Mouse (Mus musculus) skeletal muscle tissue, adult 2 months (tissue): ENCODE data around the gene H2-Q7.
"Not testable (repeated sequence)": the region's sequence is repeated elsewhere in the genome, so short reads cannot be mapped to it uniquely, and the experiment has no call there.

Experiments
- DNase-seq: peaks from one replicate; pipeline ENCODE4 v3.0.0-alpha.2; 2012; ENCODE audit warnings: low read depth, low spot score

Gene H2-Q7

DNA sequence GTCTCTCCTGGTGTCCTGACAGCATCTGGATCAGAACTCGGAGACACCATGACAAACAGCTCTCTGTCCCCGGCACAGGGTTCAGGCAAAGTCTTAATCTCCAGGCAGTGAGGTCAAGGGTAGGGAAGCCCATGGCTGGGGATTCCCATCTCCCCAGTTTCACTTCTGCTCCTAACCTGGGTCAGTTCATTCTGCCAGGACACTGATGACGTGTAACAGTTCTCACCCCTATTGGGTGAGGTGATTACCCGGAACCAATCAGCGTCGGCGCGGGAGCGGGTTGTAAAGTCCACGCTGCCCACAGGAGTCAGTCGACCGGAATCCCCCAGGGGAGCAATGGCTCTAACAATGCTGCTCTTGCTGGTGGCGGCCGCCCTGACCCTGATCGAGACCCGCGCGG lies at the start of gene H2-Q7:
Gene H2-Q7, plus strand, starts transcription at position 271 of the 400 bp plus-strand sequence.
- peak; percentile 73 for DNase-seq

DNA sequence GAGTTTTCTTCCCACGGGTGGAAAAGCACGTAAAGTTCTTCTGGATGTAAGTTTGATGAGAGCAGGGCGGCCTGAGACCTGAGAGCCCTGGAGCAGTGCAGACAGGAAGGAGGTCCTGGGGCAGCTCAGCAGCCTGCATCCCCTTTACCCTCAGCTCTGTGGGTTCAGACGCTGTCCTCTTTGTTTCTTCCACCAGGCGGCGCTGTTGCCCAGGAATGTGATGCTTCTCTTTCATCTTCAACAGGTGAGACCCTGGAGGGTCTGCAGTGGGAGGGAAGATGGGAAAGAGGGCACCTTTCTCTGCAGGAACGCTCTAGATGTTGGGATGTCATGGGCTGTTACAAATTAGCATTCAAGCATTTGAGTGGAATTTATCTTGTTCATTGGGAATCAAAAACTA lies 49.2 kb upstream of the H2-Q7 start:
- not testable (repeated sequence) for DNase-seq

DNA sequence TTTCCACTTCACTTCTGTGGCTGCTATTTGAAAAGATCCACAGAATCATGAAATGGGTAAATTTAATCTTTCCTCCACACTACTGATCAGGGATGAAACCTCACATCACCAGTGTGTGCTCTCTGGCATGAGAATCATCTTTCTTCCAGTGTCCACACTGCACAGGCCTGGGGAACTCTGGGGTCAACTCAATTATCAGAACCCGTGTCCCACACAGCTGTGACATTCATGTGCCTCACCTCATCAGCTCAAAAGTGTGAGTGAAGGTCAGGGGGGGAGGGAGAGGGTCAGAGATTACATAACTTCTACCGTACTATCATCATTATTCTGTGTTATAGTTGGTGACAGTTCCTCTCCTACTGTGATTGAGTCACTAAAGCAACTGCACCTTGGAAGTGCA lies 46.3 kb upstream of the H2-Q7 start:
- not testable (repeated sequence) for DNase-seq

DNA sequence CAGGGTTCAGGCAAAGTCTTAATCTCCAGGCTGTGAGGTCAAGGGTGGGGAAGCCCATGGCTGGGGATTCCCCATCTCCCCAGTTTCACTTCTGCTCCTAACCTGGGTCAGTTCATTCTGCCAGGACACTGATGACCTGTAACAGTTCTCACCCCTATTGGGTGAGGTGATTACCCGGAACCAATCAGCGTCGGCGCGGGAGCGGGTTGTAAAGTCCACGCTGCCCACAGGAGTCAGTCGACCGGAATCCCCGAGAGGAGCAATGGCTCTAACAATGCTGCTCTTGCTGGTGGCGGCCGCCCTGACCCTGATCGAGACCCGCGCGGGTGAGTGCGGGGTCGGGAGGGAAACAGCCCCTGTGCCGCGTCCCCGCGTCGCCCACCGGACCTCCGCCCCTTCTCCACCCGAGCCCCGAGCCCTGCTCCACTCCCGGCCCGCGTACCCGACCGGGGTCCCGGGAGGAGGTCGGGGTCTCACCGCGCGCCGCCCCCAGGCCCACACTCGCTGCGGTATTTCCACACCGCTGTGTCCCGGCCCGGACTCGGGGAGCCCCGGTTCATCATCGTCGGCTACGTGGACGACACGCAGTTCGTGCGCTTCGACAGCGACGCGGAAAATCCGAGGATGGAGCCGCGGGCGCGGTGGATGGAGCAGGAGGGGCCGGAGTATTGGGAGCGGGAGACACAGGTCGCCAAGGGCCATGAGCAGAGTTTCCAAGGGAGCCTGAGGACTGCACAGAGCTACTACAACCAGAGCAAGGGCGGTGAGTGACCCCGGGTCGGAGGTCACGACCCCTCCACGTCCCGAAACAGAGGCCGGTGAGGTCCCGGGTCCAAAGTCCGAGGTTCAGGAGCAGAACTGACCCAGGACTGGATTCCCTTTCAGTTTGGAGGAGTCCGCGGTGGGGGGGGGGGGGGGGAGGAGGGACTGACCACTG lies 44.8 kb upstream of the H2-Q7 start:
- DNase-seq = not testable (repeated sequence)

DNA sequence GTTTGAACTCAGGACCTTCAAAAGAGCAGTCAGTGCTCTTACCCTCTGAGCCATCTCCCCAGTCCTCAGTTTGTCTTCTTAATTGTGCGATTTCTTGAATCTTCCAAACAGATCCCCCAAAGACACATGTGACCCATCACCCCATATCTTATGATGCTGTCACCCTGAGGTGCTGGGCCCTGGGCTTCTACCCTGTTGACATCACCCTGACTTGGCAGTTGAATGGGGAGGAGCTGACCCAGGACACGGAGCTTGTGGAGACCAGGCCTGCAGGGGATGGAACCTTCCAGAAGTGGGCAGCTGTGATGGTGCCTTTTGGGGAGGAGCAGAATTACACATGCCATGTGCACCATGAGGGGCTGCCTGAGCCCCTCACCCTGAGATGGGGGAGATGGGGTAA lies 42.0 kb upstream of the H2-Q7 start:
- DNase-seq = not testable (repeated sequence)

DNA sequence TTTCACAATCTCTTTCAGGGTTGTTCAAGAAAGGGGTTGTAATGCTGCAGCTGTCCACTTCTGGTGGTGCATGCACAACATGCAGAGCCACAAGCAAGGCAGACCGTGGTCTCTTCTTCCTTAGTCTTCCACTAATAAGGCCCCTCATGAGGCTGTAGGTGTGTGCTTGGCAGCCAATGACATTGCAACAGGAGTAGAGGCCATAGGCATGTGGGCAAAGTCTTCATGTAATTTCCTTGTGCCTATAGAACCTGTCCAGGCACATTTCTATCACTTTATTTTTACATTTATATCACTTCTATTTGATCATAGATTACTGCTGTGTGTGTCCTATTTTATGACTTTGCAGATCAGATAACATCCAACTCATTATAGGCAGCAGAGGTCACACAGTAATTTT lies 25.9 kb upstream of the H2-Q7 start:
- not testable (repeated sequence) for DNase-seq

DNA sequence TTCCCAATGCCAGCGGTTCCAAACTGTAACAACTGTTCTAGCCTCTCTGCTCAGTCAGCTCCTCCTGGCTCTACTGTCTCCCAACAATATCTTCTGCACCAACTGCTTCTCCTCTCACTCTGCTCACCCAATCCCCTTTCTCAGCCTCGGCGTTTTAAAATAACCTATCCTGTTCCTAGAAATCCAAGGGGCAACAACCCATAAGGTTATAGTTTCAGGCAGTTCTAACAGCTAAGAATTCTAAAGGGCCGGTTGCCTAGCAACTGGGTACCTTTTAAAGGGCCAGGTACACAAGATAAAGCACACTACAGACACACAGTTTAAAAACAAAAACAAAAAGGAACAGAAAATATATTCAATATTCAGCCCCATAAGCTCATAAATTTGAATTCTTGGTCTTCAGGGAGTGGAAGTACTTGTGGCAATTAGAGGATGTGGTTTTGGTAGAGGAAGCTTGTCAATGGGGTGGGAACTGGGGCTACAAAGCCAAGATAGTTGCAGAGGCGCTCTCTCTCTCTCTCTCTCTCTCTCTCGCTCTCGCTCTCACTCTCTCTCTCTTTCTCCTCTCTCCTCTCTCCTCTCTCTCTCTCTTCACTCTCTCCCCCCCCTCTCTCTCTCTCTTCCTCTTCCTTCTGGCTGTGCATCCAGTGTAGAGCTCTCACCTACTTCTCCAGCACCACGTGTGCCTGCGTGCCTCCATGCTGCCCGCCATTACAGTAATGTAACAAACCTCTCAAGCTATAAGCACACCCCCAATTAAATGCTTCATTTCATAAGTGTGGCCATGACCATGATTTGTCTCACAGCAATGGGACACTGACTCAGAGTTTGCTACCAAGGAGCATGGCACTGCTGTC lies 23.5 kb upstream of the H2-Q7 start:
- DNase-seq = not testable (repeated sequence)

DNA sequence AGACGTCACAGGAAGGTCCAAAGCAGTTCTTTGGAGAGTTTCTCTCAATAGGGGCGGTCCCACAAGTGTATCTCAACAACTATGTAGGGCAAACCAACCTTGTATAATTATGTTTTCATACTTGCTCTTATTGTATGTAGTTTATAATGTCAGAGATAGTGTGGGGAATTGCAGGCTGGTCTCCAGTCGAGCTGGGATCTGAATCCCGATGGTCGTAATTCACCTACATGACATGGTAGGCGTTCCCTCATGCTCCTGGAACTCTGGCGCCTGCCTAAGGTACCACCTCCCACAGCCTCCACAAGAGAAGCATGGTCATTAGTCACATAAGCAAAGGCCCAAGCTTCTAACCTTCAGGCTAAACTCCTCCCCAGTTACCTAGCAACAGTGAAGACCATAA lies 20.2 kb upstream of the H2-Q7 start:
- DNase-seq = no peak

DNA sequence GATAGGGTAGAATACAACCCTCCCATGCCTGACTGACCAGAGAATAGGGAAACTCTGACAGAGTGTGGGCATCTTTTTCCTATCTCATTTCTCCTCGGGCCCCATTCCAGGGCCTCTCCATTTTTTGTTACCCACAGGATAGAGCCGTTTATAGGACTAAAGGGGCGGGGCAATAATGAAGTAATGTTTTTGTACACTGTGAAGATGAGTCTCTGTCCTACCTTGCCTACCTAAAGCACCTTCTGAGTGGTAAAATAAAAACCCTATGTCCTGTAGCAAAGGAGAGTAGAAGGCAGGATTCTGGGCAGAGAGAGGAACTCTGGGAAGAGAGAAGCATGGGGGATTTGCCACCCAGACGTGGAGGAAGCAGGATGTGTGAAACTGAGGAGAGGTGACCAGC lies 19.4 kb upstream of the H2-Q7 start:
- DNase-seq = not testable (repeated sequence)

DNA sequence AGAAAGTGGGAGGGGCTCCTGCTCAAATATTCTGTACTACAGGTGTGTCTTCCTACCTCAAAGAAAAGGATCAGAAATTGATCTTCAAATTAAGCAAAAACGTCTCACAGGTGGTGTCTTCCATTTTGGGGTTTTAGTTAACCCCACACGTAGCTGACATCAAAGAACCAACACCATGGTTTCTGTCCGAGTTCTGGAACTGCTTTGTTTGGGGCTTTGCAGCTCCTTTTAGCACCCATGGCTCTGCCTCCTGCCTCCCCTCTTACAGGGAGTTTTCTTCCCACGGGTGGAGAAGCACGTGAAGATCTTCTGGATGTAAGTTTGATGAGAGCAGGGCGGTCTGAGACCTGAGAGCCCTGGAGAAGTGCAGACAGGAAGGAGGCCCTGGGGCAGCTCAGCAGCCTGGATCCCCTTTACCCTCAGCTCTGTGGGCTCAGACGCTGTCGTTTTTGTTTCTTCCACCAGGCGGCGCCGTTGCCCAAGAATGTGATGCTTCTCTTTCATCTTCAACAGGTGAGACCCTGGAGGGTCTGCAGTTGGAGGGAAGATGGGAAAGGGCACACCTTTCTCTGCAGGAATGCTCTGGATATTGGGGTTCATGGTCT lies 18.6 kb upstream of the H2-Q7 start:
- DNase-seq = not testable (repeated sequence)

DNA sequence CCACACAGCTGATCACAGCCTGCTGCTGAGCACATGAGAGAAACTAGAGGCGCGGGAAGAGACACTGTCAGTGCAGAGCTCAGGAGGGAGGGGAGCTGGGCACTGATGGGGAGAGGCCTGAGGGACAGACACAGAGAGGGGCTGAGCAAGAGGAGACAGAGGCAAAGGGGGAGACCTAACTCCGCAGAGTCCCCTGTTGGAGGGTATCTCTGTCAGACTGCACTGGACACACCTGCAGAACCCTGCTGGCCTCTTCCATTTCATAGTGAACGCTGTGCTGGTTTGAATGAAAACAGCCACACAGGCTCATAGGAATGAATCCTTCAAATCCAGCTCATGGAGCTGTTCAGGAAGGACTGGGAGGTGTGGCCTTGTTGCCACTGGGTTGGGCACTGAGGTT lies 17.6 kb upstream of the H2-Q7 start:
- DNase-seq = not testable (repeated sequence)

DNA sequence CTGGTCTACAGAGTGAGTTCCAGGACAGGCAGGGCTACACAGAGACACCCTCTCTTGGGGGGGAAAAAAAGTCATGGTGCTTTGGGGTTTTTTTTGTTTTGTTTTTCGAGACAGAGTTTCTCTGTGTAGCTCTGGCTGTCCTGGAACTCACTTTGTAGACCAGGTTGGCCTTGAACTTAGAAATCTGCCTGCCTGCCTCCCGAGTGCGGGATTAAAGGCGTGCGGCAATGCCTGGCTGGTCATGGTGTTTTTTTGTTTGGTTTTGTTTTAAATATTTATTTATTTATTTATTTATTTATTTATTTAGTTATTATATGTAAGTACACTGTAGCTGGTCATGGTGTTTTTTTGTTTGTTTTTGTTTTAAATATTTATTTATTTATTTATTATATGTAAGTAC lies 16.6 kb upstream of the H2-Q7 start:
- not testable (repeated sequence) for DNase-seq

DNA sequence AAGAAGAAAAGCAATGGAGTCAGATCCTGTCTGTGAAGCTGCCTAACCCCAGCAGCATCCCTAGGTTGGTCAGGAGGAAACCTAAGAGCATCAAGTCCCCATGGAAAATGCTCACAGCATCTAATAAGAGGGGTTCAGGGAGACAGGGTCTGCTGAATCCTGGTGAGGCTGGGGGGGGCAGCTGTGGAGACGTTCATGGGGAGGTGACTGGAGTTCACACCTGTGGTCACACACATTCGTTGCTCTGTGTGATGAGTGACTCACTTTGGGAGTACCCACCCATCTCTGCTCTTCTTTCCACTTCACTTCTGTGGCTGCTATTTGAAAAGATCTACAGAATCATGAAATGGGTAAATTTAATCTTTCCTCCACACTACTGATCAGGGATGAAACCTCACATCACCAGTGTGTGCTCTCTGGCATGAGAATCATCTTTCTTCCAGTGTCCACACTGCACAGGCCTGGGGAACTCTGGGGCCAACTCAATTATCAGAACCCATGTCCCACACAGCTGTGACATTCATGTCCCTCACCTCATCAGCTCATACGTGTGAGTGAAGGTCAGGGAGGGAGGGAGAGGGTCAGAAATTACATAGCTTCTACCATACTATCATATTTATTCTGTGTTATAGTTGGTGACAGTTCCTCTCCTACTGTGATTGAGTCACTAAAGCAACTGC lies 15.7 kb upstream of the H2-Q7 start:
- DNase-seq = not testable (repeated sequence)

DNA sequence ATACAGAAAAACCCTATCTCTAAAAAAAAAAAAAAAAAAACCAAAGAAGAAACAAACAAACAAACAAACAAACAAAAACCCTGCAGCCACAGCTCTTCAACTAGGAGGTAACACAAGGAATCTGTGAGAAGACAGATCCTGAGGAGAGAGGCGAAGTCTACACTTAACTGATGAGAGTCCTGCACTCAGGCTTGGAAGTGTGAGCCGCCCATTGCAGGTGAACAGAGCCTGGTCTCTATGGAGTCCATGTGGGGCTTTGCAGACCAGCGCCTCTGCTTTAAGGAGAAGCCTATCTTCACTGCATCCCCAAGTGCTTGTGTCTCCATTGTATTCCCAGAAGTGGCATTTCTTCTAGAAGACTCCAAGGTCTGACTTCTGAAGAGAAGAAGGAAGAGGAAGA lies 14.8 kb upstream of the H2-Q7 start:
- not testable (repeated sequence) for DNase-seq

DNA sequence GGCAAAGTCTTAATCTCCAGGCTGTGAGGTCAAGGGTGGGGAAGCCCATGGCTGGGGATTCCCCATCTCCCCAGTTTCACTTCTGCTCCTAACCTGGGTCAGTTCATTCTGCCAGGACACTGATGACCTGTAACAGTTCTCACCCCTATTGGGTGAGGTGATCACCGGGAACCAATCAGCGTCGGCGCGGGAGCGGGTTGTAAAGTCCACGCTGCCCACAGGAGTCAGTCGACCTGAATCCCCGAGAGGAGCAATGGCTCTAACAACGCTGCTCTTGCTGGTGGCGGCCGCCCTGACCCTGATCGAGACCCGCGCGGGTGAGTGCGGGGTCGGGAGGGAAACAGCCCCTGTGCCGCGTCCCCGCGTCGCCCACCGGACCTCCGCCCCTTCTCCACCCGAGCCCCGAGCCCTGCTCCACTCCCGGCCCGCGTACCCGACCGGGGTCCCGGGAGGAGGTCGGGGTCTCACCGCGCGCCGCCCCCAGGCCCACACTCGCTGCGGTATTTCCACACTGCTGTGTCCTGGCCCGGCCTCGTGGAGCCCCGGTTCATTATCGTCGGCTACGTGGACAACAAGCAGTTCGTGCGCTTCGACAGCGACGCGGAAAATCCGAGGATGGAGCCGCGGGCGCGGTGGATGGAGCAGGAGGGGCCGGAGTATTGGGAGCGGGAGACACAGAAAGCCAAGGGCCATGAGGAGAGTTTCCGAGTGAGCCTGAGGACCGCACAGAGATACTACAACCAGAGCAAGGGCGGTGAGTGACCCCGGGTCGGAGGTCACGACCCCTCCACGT lies 14.1 kb upstream of the H2-Q7 start, which contains the start of gene H2-Q6:
Gene H2-Q6, plus strand, starts transcription at position 227 of the 793 bp plus-strand sequence.
- DNase-seq = peak; percentile 50

DNA sequence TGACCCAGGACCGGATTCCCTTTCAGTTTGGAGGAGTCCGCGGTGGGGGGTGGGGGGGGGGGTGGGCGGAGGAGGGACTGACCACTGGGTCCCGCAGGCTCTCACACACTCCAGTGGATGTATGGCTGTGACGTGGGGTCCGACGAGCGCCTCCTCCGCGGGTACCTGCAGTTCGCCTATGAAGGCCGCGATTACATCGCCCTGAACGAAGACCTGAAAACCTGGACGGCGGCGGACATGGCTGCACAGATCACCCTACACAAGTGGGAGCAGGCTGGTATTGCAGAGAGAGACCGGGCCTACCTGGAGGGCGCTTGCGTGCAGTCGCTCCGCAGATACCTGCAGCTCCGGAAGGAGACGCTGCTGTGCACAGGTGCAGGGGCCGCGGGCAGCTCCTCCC lies 13.5 kb upstream of the H2-Q7 start:
- not testable (repeated sequence) for DNase-seq

DNA sequence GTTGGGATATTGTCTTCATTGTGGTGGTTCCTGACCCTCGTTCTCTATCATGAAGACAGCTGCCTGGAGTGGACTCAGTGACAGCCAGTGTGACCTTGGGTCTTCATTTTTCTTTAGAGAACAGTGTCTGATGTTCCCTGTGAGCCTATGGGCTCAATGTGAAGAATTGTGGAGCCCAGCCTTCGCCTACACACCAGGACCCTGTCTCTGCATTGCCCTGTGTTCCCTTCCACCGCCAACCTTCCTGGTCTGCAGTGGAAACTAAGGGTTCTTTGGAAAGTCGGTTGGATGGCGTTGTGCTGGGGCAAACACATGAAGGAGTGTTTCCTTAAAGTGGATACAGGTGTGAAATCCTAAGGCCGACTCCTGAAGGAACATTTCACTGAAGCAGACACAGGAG lies 10.1 kb upstream of the H2-Q7 start:
- DNase-seq = not testable (repeated sequence)

DNA sequence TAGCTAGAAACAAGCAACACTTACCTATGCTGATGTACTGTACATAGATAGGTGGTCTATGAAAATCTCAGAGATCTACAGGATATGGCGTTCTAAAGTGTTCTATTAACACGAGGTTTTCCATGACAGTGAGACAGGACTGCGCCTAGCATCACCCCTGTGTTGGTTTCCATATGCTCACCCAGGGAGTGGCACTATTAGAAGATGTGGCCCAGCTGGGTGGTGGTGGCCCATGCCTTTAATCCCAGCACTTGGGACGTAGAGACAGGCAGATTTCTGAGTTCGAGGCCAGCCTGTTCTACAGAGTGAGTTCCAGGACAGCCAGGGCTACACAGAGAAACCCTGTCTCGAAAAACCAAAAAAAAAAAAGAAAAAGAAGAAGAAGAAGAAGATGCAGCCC lies 8.3 kb upstream of the H2-Q7 start:
- DNase-seq = not testable (repeated sequence)

DNA sequence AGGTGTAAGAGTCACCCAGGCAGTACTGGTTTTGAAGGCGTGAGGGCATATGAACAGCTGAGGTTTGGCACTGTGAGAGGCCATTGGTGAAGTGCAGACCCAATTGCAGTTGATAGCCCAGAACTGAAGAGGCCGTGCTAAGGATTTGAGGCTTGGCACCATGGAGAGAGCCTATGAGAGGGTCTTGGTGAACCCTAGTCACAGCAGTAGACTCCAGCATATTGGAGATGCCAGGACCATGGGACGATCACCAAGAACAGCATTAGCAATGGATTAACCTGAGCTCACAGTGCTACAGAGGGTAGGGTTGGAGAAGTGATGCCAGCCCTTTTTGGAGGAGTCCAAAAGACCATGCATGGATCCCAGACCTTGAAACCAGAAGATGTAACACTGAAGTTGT lies 6.8 kb upstream of the H2-Q7 start:
- DNase-seq = not testable (repeated sequence)

DNA sequence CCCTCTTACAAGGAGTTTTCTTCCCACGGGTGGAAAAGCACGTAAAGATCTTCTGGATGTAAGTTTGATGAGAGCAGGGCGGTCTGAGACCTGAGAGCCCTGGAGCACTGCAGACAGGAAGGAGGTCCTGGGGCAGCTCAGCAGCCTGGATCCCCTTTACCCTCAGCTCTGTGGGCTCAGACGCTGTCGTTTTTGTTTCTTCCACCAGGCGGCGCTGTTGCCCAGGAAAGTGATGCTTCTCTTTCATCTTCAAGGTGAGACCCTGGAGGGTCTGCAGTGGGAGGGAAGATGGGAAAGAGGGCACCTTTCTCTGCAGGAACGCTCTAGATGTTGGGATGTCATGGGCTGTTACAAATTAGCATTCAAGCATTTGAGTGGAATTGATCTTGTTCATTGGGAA lies 4.1 kb upstream of the H2-Q7 start:
- not testable (repeated sequence) for DNase-seq
